Mouse (Mus musculus) megakaryocyte, embryonic 14.5 days (primary cell): ENCODE results near the gene Ap1b1. TPM values are rescaled to one million over a fixed set of nuclear protein-coding genes. Genes with fewer than 3 reads are reported as not detected.

Experiments used
- H3K27me3 ChIP-seq: replicated peaks from 2 replicates; pipeline ENCODE3; 2012; ENCODE audit warnings: inconsistent platforms
- H3K36me3 ChIP-seq: replicated peaks from 2 replicates; pipeline ENCODE3; 2012; ENCODE audit warnings: low read length, inconsistent platforms, mixed read lengths
- H3K4me1 ChIP-seq: 2 replicates; pipeline ENCODE4 v1.6.1; 2012; ENCODE audit warnings: inconsistent platforms
- H3K4me3 ChIP-seq: replicated peaks from 2 replicates; pipeline ENCODE3; 2012; ENCODE audit warnings: moderate library complexity, mild to moderate bottlenecking, inconsistent platforms
- H3K9me3 ChIP-seq: 2 replicates; pipeline ENCODE4 v1.6.1; 2012; ENCODE audit warnings: inconsistent platforms
- FLI1 ChIP-seq: IDR thresholded peaks from 2 replicates; pipeline ENCODE4 v1.6.1; 2012; ENCODE audit warnings: low read length, inconsistent platforms, mixed read lengths
- GATA1 ChIP-seq: IDR thresholded peaks from 3 replicates; pipeline ENCODE4 v1.6.1; 2012; ENCODE audit warnings: mixed read lengths, low read length, inconsistent platforms, borderline replicate concordance
- polyA plus RNA-seq: library from polyadenylated mRNA; stranded (reverse); fragments of >175 nt; gene quantifications from 2 replicates; pipeline ENCODE4 v1.2.3, GENCODE M21; 2012; ENCODE audit warnings: low replicate concordance; ENCODE audit not compliant: insufficient read depth

The Ap1b1 gene
- polyA plus RNA-seq, 1 experiment = 57.8 TPM

GRCm38 (mm10) chr11:5059704-5060156, 73.1 kb downstream of the Ap1b1 start:
- peaks cover 53% of the 10 kb centered on the region for H3K27me3 ChIP-seq
- H3K36me3 ChIP-seq = peaks cover 71% of the 10 kb centered on the region
- TF ChIP-seq GATA1 = no peak
- no peak for TF ChIP-seq FLI1
- H3K9me3 ChIP-seq = peaks cover 51% of the 10 kb centered on the region
- H3K4me1 ChIP-seq = peaks cover 98% of the 10 kb centered on the region
- H3K4me3 ChIP-seq = peak overlapping the region; percentile 94

- Histone ChIP-seq H3K4me1 (peaks cover 95% of the 10 kb centered on the region), H3K36me3 (peaks cover 67% of the 10 kb centered on the region), H3K9me3 (peaks cover 51% of the 10 kb centered on the region), H3K27me3 (peaks cover 46% of the 10 kb centered on the region), H3K4me3 (peak overlapping the region; percentile 95)
- TF ChIP-seq GATA1 (no peak), FLI1 (no peak)
These were observed 74.3 kb downstream of the Ap1b1 start for GRCm38 (mm10) chr11:5060756-5061412.

GRCm38 (mm10) chr11:5061413-5062139, 75.0 kb downstream of the Ap1b1 start:
- TF ChIP-seq FLI1 (no peak), GATA1 (no peak)
- H3K27me3 ChIP-seq = peaks cover 40% of the 10 kb centered on the region
- peak overlapping the region; percentile 95 for H3K4me3 ChIP-seq
- peaks cover 64% of the 10 kb centered on the region for H3K36me3 ChIP-seq
- peaks cover 94% of the 10 kb centered on the region for H3K4me1 ChIP-seq
- peaks cover 51% of the 10 kb centered on the region for H3K9me3 ChIP-seq

- H3K4me3 ChIP-seq = peak overlapping the region; percentile 95
- peaks cover 33% of the 10 kb centered on the region for H3K27me3 ChIP-seq
- H3K4me1 ChIP-seq = peaks cover 94% of the 10 kb centered on the region
- no peak for TF ChIP-seq FLI1
- TF ChIP-seq GATA1 = no peak
- peaks cover 63% of the 10 kb centered on the region for H3K36me3 ChIP-seq
- peaks cover 51% of the 10 kb centered on the region for H3K9me3 ChIP-seq
These were observed 75.7 kb downstream of the Ap1b1 start for GRCm38 (mm10) chr11:5062326-5062725.

DNA sequence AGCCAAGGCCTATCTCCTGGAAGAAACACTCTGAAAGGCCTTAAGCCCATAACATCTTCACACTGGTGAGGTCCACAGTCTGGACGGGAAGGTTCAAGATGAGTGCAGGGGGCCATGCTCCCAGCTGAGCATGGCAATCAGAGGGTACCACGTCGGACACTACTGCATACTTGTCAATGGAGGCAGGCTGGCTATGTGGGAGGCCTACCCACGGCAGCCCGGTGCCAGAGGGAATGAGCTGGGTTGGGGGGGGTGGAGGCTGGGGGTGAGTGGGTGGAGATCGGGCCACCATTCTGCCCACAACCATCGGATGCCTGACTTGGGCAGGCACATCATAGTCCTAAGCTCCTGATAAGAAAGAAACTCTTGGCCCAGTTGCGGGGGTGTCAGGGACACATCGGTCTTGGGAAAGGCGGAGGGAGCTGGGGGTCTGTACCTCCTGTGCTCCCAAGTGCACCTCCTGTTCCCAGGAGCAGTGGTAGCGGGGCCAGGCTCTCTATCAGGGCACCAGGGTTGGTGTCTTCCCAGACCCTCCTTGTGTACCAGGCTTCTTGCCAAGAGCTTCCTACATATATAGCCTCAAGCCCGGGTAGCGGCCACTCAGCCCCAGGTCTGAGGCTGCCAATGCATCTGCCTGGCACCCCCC, 76.4 kb downstream of the Ap1b1 start:
- peaks cover 51% of the 10 kb centered on the region for H3K9me3 ChIP-seq
- H3K4me1 ChIP-seq = peaks cover 94% of the 10 kb centered on the region
- peak overlapping the region; percentile 95 for H3K4me3 ChIP-seq
- TF ChIP-seq FLI1 (no peak), GATA1 (no peak)
- peaks cover 70% of the 10 kb centered on the region for H3K36me3 ChIP-seq
- peaks cover 26% of the 10 kb centered on the region for H3K27me3 ChIP-seq

GRCm38 (mm10) chr11:5063561-5064281, 77.1 kb downstream of the Ap1b1 start:
- TF ChIP-seq FLI1 (no peak), GATA1 (no peak)
- Histone ChIP-seq H3K27me3 (peaks cover 21% of the 10 kb centered on the region), H3K36me3 (peaks cover 77% of the 10 kb centered on the region), H3K4me1 (peaks cover 94% of the 10 kb centered on the region), H3K9me3 (peaks cover 51% of the 10 kb centered on the region), H3K4me3 (peak overlapping the region; percentile 95)

DNA sequence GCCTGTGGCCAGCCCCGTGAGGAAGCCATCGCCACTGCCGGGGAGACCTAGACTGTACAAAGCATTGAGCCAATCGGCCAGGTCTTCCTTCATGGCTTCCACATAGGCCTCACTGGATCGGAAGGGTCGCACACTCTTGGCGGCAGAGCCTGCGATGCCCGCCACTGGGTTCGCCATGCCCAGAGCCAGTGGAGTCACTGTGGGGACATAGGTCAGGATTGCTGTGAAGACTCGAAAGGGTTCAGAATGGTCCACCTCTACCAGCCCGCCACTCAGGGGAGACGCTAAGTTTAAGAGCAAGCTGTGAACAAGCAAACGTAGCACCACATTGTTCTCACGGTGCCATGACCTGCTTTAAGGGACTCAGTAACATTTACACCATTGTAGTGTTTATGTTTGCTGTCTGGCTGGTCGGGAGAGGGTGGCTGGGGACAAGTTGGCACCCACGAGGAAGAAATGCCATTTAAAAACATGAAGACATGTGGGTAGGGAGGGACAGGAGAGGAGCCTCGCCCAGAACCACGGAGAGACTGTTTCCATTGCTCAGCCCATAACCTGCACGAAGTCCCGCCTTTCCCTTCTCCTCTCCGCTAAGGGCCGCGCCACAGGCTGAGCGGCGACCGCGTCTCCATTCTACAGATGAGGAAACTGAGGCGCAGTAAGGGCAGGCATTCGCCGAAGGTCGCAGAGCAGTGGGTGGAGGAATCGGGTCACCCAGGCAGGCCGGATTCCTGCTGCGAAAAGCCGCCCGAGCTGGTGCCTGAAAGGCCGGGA, 77.8 kb downstream of the Ap1b1 start:
- peaks cover 47% of the 10 kb centered on the region for H3K9me3 ChIP-seq
- no peak for TF ChIP-seq GATA1
- TF ChIP-seq FLI1 = no peak
- H3K4me3 ChIP-seq = peak overlapping the region; percentile 95
- H3K36me3 ChIP-seq = peaks cover 77% of the 10 kb centered on the region
- peaks cover 13% of the 10 kb centered on the region for H3K27me3 ChIP-seq
- peaks cover 94% of the 10 kb centered on the region for H3K4me1 ChIP-seq

- peak; percentile 82 for TF ChIP-seq GATA1
- TF ChIP-seq FLI1 = peak; percentile 58; the same call in 1 of the 2 replicates
- Histone ChIP-seq H3K36me3 (peaks cover 76% of the 10 kb centered on the region), H3K27me3 (peaks cover 9% of the 10 kb centered on the region), H3K9me3 (peaks cover 39% of the 10 kb centered on the region), H3K4me3 (peak within 1 kb of the TSS; percentile 95), H3K4me1 (peaks cover 91% of the 10 kb centered on the region)
These were observed 78.6 kb downstream of the Ap1b1 start, which contains the start of gene Gas2l1 for GRCm38 (mm10) chr11:5065056-5065821. Gene Gas2l1 (minus strand): TSS chr11:5065327.
